Mouse (Mus musculus): ENCODE measurements around the gene Gdf9. TPM values are rescaled to one million over a fixed set of nuclear protein-coding genes. Genes with fewer than 3 reads are reported as not detected.
"Not testable (repeated sequence)": the region's sequence is repeated elsewhere in the genome, so short reads cannot be mapped to it uniquely, and the experiment has no call there.

Gene Gdf9
- total and polyA plus RNA-seq, 2 experiments: 0.09 to 0.21 TPM

DNA sequence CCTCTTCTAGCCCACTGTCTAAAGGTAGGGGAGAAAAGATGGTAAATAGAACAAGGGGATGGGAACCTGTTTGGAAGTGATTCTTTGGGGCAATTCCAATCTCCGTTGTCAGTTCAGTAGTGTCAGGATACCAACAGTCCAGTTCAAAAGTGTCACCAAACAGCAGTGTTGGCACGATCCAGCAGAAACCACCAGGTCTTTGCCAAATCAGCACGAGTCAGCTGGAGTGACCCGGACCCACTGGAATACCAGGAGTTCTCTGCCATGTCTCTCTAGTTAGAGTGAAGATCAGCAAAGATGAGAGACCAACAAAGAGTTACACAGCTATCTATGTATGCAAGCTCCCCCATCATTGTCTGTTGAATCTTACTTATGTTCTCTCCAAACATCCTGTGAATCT is 17.0 kb upstream of the Gdf9 start:
- Histone ChIP-seq H3K9ac (ENCODE audit: low read depth, low read length) (no peak overlapping the region), H3K27ac (replicated peaks; ENCODE audit: insufficient read depth, low read depth, low read length) (no peak overlapping the region; the same call in 1 of the 2 replicates), H3K27me3 (ENCODE audit: control insufficient read depth, insufficient read depth, low read length) (no peaks in the 10 kb centered on the region), H3K79me2 (ENCODE audit: control insufficient read depth, insufficient read depth, low read length) (no peaks in the 10 kb centered on the region), H3K4me1 (ENCODE audit: control insufficient read depth, insufficient read depth, low read length) (peaks cover 15% of the 10 kb centered on the region; the same call in 1 of the 2 replicates), H3K4me3 (ENCODE audit: insufficient read depth, low read depth, low read length) (no peak overlapping the region), H3K36me3 (ENCODE audit: control insufficient read depth, insufficient read depth, low read length) (peaks cover 62% of the 10 kb centered on the region)
- WGBS: 22% methylated on average over 4 of the region's 4 CpGs
- DNase-seq (ENCODE audit: extremely low read depth, low read depth, low spot score): peak; percentile 90
- TF ChIP-seq POLR2A (IDR thresholded peaks at IDR 0.05; ENCODE audit: extremely low read depth, insufficient read depth, low read length) (no peak), CTCF (IDR thresholded peaks at IDR 0.05; ENCODE audit: low read depth, low read length) (no peak)

- TF ChIP-seq CTCF (IDR thresholded peaks at IDR 0.05; ENCODE audit: low read depth, low read length) (no peak), POLR2A (IDR thresholded peaks at IDR 0.05; ENCODE audit: extremely low read depth, insufficient read depth, low read length) (no peak)
- Histone ChIP-seq H3K79me2 (ENCODE audit: control insufficient read depth, insufficient read depth, low read length) (0 out of 2 replicates have a peak, but pooled peaks cover 2% of the 10 kb centered on the region), H3K36me3 (ENCODE audit: control insufficient read depth, insufficient read depth, low read length) (peaks cover 42% of the 10 kb centered on the region), H3K4me3 (ENCODE audit: insufficient read depth, low read depth, low read length) (no peak overlapping the region), H3K27me3 (ENCODE audit: control insufficient read depth, insufficient read depth, low read length) (no peaks in the 10 kb centered on the region), H3K4me1 (ENCODE audit: control insufficient read depth, insufficient read depth, low read length) (peaks cover 21% of the 10 kb centered on the region), H3K9ac (ENCODE audit: low read depth, low read length) (no peak overlapping the region), H3K27ac (replicated peaks; ENCODE audit: insufficient read depth, low read depth, low read length) (peak overlapping the region; percentile 40)
- peak; percentile 86 for DNase-seq (ENCODE audit: extremely low read depth, low read depth, low spot score)
These were observed 12.8 kb upstream of the Gdf9 start for GRCm38 (mm10) chr11:53418048-53418447.

- DNase-seq (ENCODE audit: extremely low read depth, low read depth, low spot score): peak; percentile 100
- Histone ChIP-seq H3K36me3 (ENCODE audit: control insufficient read depth, insufficient read depth, low read length) (peaks cover 11% of the 10 kb centered on the region), H3K27ac (replicated peaks; ENCODE audit: insufficient read depth, low read depth, low read length) (peak within 1 kb of the TSS; percentile 84), H3K4me3 (ENCODE audit: insufficient read depth, low read depth, low read length) (peak within 1 kb of the TSS; percentile 44), H3K4me1 (ENCODE audit: control insufficient read depth, insufficient read depth, low read length) (peaks cover 32% of the 10 kb centered on the region), H3K9ac (ENCODE audit: low read depth, low read length) (peak within 1 kb of the TSS; percentile 79), H3K27me3 (ENCODE audit: control insufficient read depth, insufficient read depth, low read length) (no peaks in the 10 kb centered on the region), H3K79me2 (ENCODE audit: control insufficient read depth, insufficient read depth, low read length) (0 out of 2 replicates have a peak, but pooled peaks cover 2% of the 10 kb centered on the region)
- TF ChIP-seq CTCF (IDR thresholded peaks at IDR 0.05; ENCODE audit: low read depth, low read length) (no peak), POLR2A (IDR thresholded peaks at IDR 0.05; ENCODE audit: extremely low read depth, insufficient read depth, low read length) (0 out of 2 replicates have a peak, but pooled peaks have one; percentile 16)
- WGBS: 19% methylated on average over 4 of the region's 4 CpGs
These were observed 7.8 kb upstream of the Gdf9 start, which contains the start of gene Leap2 for GRCm38 (mm10) chr11:53423036-53423435. Gene Leap2 (minus strand): TSS chr11:53423170.

GRCm38 (mm10) chr11:53424826-53425225 is 6.0 kb upstream of the Gdf9 start:
- Histone ChIP-seq H3K9ac (ENCODE audit: low read depth, low read length) (no peak overlapping the region), H3K79me2 (ENCODE audit: control insufficient read depth, insufficient read depth, low read length) (peaks cover 6% of the 10 kb centered on the region; the same call in 1 of the 2 replicates), H3K4me3 (ENCODE audit: insufficient read depth, low read depth, low read length) (no peak overlapping the region), H3K27me3 (ENCODE audit: control insufficient read depth, insufficient read depth, low read length) (no peaks in the 10 kb centered on the region), H3K36me3 (ENCODE audit: control insufficient read depth, insufficient read depth, low read length) (peaks cover 11% of the 10 kb centered on the region), H3K4me1 (ENCODE audit: control insufficient read depth, insufficient read depth, low read length) (peaks cover 35% of the 10 kb centered on the region), H3K27ac (replicated peaks; ENCODE audit: insufficient read depth, low read depth, low read length) (peak overlapping the region; percentile 80)
- TF ChIP-seq CTCF (IDR thresholded peaks at IDR 0.05; ENCODE audit: low read depth, low read length): no peak
- TF ChIP-seq POLR2A (IDR thresholded peaks at IDR 0.05; ENCODE audit: extremely low read depth, insufficient read depth, low read length): no peak
- DNase-seq (ENCODE audit: extremely low read depth, low read depth, low spot score): peak; percentile 93
- WGBS: 26% methylated on average over 2 of the region's 2 CpGs

DNA sequence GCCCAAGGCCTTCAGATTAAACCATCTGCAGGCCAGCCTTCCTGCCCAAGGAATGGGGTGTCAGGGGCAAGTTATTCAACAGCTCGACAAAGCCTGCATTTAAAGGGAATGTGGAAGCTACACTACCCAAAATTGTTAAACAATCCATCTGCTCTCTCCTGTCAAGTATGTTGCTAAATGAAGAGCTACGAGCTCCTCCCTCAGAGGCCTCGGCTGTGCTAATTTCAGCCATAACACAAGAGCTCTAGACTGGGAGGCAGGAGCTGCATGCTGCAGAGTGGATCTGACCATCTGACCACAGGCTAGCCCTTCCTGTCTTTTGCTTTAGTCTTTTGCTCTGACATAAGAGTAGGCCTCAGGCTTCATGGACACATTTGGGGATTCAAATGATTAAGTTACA is 5.6 kb upstream of the Gdf9 start:
- H3K4me3 ChIP-seq (ENCODE audit: insufficient read depth, low read depth, low read length): no peak overlapping the region
- 33% methylated on average over 3 of the region's 3 CpGs for WGBS
- H3K27me3 ChIP-seq (ENCODE audit: control insufficient read depth, insufficient read depth, low read length): no peaks in the 10 kb centered on the region
- peak overlapping the region; percentile 80 for H3K27ac ChIP-seq (replicated peaks; ENCODE audit: insufficient read depth, low read depth, low read length)
- DNase-seq (ENCODE audit: extremely low read depth, low read depth, low spot score): no peak
- peaks cover 32% of the 10 kb centered on the region for H3K4me1 ChIP-seq (ENCODE audit: control insufficient read depth, insufficient read depth, low read length)
- TF ChIP-seq POLR2A (IDR thresholded peaks at IDR 0.05; ENCODE audit: extremely low read depth, insufficient read depth, low read length) (no peak), CTCF (IDR thresholded peaks at IDR 0.05; ENCODE audit: low read depth, low read length) (no peak)
- peaks cover 8% of the 10 kb centered on the region; the same call in 1 of the 2 replicates for H3K36me3 ChIP-seq (ENCODE audit: control insufficient read depth, insufficient read depth, low read length)
- peaks cover 6% of the 10 kb centered on the region; the same call in 1 of the 2 replicates for H3K79me2 ChIP-seq (ENCODE audit: control insufficient read depth, insufficient read depth, low read length)
- H3K9ac ChIP-seq (ENCODE audit: low read depth, low read length): no peak overlapping the region

DNA sequence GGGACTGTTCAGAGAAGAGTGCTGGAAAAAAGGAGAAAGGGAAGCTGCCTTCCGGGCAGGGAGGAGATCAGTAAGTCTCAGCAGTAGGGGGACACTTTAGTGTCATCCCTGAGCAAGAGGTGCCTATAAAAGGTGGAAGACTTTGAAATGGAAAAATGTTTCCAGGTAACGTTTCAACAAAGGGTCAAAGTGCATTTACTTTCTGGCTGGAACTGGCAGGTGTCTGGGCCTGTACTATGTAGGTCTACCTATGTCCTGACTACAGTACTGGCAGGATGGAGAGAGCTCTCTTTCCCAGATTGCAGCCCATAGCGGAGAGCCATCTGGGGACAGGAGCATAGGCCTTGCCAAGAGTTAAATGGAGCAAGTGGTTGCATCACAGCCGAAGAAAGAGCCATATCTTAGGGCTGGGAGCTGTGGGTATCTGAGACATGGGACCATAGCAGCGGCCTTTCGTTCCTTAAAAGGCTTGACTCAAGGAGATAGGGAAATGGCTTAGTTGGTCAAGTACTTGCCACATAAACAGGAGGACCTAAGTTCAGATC is 5.0 kb upstream of the Gdf9 start:
- Histone ChIP-seq H3K27me3 (ENCODE audit: control insufficient read depth, insufficient read depth, low read length) (no peaks in the 10 kb centered on the region), H3K4me3 (ENCODE audit: insufficient read depth, low read depth, low read length) (no peak overlapping the region), H3K27ac (replicated peaks; ENCODE audit: insufficient read depth, low read depth, low read length) (peak overlapping the region; percentile 80), H3K36me3 (ENCODE audit: control insufficient read depth, insufficient read depth, low read length) (peaks cover 8% of the 10 kb centered on the region; the same call in 1 of the 2 replicates), H3K9ac (ENCODE audit: low read depth, low read length) (no peak overlapping the region), H3K79me2 (ENCODE audit: control insufficient read depth, insufficient read depth, low read length) (peaks cover 6% of the 10 kb centered on the region; the same call in 1 of the 2 replicates), H3K4me1 (ENCODE audit: control insufficient read depth, insufficient read depth, low read length) (peaks cover 32% of the 10 kb centered on the region)
- DNase-seq (ENCODE audit: extremely low read depth, low read depth, low spot score): peak; percentile 91
- TF ChIP-seq CTCF (IDR thresholded peaks at IDR 0.05; ENCODE audit: low read depth, low read length): no peak
- no peak for TF ChIP-seq POLR2A (IDR thresholded peaks at IDR 0.05; ENCODE audit: extremely low read depth, insufficient read depth, low read length)
- WGBS: 27% methylated on average over 6 of the region's 6 CpGs

DNA sequence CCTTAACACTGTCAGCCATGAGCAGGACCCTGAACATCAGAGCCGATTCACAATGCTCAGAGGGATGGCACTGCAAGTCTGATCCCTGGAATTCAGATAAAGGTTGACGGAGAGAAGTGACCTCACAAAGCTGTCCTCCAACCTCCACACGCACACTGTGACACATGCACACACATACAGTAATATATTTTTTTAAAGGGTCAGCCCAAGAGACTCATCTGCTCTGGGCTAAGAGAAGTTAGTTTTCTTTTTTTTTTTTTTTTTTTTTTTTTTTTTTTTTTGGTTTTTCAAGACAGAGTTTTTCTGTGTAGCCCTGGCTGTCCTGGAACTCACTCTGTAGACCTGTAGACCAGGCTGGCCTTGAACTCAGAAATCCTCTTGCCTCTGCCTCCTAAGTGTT is 3.9 kb upstream of the Gdf9 start:
- H3K9ac ChIP-seq (ENCODE audit: low read depth, low read length): not testable (repeated sequence)
- 0 out of 2 replicates have a peak overlapping the region, but pooled peaks have one; percentile 6 for H3K27ac ChIP-seq (replicated peaks; ENCODE audit: insufficient read depth, low read depth, low read length)
- 51% methylated on average over 3 of the region's 3 CpGs for WGBS

More for the DNA sequence above, 3.9 kb upstream of the Gdf9 start:
- DNase-seq (ENCODE audit: extremely low read depth, low read depth, low spot score); H3K79me2 ChIP-seq (ENCODE audit: control insufficient read depth, insufficient read depth, low read length); H3K27me3 ChIP-seq (ENCODE audit: control insufficient read depth, insufficient read depth, low read length); H3K36me3 ChIP-seq (ENCODE audit: control insufficient read depth, insufficient read depth, low read length); H3K4me3 ChIP-seq (ENCODE audit: insufficient read depth, low read depth, low read length): not testable (repeated sequence)
- H3K4me1 ChIP-seq (ENCODE audit: control insufficient read depth, insufficient read depth, low read length): peaks cover 29% of the 10 kb centered on the region

Data from liver, adult 2 months (tissue).